Mouse (Mus musculus) lung, adult 18-20 months (tissue): ENCODE results near the gene Cd209g.
A peak's percentile ranks its signal among the peaks of the same experiment; 100 is the strongest.
"Not testable (repeated sequence)": the region's sequence is repeated elsewhere in the genome, so short reads cannot be mapped to it uniquely, and the experiment has no call there.

Source experiments
- DNase-seq, 2 experiments: peaks; one replicate each; pipeline ENCODE4 v3.0.0; 2022; ENCODE audit warnings: mixed read lengths in 2 of 2

The Cd209g gene

DNA sequence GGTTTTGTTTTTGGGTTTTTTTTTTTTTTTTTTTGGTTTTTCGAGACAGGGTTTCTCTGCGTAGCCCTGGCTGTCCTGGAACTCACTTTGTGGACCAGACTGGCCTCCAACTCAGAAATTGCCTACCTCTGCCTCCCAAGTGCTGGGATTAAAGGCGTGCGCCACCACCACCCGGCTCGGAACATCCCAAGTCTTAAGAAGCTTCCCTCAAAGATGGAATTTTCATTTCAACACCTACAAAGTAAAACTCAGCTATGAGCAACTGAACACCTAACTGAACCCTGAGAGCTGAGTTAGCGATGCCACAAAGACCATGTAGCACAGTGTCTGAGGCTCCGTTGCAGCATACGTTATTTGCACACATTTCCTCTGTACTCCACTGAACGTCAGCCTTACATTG is at the start of gene Cd209g:
Gene Cd209g (plus strand): TSS at position 301 of the 400 bp plus-strand sequence.
- DNase-seq, result no peak

DNA sequence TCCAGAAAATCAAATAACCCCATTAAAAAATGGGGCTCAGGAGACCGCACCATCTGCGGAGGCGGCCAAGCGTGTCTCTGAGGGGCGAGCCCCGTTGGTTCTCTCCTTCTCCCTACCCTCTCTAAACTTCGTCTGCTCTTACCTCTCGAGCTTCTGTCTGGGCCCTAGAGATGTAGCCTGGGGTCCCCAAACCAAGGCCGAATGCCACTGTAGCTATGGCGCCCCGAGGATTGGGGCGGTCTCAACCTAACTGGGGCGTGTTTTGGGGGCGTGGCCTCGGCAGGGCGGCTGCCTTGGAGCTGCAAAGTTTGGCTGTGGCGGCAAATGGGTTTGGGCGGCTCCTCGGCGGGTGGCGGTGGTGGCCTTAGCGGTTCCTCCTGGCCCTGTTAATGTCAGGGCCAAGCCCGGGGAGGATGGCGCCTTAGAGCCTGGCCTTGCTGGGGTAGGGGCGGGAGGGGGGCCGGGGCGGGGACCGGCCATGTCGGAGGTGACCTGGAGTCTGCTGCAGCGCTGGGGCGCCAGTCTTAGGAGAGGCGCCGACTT is 46.6 kb upstream of the Cd209g start:
- DNase-seq, result not testable (repeated sequence)

DNA sequence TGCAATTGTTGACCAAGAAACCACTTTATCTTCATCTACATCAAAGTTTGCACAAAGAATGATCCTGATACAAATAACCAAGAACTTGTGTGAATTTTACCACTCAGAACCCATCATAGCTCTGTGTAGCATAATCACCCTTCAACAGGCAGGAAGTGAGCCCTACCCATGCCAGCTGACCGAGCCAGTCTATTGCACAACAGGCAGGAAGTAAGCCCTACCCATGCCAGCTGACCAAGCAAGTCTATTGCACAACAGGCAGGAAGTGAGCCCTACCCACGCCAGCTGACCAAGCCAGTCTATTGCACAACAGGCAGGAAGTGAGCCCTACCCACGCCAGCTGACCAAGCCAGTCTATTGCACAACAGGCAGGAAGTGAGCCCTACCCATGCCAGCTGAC is 45.4 kb upstream of the Cd209g start:
- not testable (repeated sequence) for DNase-seq

DNA sequence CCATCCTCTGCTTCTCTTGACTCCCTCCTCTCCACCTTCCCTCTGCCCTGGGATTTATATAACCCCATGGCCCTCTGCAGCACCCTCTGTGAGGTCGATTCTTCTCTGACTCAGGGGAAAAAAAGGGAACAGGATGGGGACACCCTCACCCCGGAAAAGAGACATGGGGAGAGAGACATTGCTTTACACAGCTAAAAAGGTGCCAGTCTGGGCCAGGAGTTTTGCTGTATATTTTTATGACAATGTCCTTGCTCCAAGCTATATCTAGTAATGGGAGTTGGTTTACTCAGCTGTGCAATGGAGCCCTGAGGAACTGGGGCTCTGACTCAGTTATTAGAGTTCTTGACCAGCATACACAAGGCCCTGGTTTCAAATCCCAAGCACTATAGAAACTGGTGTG is 28.2 kb upstream of the Cd209g start, which contains the start of gene Cd209f:
Gene Cd209f (minus strand): TSS at position 101 of the 400 bp plus-strand sequence.
- DNase-seq, result not testable (repeated sequence)

DNA sequence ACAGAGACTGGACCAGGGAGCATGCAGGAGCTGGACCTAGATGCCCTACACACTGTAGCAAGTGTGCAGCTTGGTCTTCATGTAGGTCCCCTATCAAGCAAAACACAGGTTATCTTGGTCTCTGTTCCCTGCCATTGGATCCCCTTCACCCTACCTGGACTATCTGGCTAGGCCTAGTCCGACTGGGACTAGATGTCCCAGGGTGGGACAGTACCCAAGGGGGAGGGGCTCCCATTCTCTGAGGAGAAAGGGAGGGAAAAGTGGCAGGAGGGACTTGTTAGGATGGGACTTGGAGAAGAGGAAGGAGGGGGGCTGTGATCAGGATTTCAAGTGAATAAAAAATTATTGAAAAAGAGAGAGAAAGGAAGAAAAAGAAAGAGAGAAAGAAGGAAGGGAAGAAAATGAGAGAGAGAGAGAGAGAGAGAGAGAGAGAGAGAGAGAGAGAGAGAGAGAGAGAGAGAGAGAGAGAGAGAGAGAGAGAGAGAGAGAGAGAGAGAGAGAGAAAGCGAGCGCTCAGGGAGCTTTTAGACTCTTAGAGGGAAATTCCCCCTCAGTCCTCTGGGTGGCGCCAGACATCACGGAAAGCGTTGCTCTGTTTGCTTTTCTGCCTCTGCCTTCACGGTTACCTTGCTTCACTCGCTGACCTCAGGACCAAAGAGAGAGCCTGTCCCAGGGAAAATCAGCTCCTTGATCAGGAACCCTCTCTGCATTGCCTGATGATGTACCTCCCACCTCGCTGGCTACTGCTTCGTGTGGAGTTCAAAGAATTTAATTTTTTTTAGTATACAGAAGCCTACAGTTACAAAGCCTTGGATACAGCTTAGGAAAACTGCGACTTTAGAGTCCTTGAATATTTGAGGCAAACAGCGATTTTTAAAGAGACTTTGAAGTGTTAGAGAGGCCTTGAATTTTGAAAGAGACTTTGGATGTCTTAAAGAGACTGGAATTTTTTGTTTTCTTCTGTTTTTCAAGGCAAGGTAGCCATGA is 6.1 kb downstream of the Cd209g start:
- DNase-seq, result peak; percentile 55 to 60

DNA sequence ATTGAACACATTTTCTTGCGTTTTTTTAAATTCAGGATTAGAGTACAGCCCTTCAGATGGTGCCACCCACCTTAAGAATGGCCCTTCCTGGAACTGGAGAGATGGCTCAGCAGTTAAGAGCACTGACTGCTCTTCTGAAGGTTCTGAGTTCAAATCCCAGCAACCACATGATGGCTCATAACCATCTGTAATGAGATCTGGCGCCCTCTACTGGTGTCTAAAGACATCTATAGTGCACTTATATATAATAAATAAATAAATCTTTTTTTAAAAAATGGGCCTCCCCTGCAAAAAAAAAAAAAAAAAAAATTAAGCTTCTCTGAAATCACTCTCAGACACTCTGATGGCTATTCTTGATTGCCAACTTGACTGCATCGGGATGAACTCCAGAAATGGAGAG is 7.8 kb downstream of the Cd209g start:
- no peak for DNase-seq

DNA sequence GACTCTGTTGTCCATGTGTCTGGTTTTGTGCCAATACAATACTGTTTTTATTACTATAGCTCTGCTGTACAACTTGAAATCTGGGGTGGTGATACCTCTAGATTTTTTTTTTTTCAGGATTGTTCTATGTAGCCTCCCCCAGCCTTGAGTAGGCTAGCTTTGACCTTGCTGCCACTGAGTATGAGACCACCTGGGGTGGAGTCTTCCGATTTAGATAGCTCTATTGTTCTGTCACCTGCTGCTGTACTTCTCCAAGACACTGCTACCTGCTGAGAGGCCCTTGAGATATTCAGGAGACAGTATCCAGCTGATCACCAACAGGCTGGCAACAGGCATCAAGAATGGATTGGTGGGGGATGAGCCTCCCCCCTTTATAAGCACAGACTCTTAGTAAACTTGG is 13.4 kb downstream of the Cd209g start:
- DNase-seq, result no peak

DNA sequence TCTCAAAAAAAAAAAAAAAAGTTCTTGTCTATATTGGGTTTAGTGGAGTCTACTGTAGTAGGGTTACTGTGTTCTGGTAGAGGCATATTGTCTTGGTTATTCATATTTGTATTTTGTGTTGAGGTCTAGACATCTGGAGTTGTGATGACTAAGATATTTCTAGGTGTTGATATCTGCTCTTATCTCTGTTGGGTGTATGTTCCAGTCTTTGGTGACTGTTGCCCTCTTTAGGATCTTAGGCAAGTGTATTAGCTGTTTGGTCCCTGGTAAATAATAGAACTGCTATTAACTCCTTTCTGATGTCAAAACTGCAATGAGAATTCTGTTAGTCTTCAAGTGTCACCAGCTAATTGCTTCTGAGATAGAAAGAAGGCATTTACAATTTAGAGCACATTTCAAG is 21.0 kb downstream of the Cd209g start:
- DNase-seq, result no peak

DNA sequence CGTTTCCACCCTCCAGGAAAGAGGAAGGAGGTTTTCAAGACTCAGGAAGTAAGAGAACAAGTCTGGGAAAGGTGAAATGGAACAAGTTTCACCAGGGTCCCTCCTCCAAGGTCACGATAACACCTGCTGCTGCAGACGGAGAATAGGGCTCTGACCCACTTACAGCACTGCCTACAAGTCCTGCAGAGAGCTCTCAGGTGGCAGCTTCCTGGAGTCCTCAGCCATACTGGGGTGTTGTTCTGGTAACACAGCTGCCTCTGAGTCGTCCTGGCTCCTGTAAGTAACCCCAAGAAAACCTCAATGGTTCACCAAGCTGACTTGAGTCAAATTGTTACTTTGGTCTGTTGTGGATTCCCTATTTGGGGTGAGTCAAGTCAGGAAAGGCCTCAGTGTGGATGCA is 28.9 kb downstream of the Cd209g start:
- DNase-seq, result no peak

DNA sequence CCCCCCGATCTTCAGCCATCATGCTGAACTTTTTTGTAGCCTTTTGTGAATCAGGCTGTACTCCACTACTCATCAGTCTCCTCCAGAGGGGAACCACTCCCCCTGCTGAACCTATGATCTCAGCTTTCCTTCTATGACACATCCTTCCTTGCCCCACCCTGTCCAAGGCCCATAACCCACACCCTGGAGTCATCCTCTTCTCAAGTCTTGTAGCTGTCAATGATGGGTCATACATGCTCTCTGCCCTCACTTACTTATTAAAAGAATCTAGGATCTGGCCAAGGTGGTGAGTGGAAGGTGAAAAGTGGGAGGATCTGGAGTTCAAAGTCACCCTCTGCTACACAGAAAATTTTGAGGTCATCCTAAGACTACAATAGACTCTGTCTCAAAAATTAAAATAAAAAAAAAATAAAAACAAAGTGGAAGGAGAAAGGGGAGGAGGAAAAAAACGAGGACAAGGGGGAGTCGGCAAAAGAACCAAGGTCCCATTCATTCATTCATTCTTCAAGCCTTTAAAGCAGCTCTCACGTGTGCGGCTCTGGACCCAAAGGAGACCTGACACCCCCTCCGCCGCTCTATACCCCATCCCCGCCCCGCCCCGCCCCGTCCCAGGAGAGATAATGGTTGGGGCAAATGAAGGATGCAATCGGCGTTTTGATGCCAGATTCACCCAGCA is 31.4 kb downstream of the Cd209g start:
- DNase-seq, result no peak

DNA sequence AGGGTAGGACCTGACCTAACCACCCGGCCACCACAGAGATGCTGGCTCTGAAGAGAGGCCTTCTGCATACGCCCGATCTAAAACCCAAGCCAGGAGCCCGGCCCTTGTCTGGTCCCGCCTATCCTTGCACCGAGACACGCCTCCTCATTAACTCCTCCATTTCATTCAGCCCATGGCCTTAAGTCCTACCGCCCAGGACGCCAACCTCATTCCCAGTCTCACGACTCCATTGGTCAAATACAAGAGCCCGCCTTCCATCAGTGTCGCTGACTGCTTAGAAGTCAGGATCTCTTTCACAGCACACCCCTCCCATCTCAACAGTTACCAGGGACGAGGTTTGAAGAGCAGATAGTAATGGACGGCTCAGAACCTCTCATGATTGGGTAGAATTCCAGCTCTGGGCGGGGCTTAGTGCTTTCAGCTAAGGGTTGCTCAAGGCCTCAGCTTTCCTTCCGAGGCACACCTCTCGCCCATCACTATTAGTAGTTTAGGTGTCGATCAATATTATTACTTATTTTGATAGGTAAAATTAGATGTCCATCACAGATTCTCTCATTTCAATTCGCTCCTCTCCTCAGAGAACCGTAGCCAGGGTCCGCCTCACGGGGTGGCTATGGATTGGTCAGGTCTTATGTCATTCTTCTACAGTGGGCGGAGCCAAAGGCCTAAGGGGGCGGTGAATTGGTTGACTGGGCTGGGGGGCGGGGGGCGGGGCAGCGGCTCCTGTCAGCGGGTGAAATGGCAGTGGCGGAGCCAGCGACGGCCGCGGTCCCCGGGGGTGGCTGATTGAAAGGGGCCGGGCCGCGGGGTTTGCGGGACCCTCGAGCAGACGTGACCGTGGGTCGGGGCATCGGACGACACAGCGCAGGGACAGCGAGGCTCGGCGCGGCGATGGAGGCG is 32.2 kb downstream of the Cd209g start, which contains the start of gene Evi5l:
Gene Evi5l (plus strand): TSS at position 716 of the 900 bp plus-strand sequence.
- DNase-seq, result peak; percentile 100

DNA sequence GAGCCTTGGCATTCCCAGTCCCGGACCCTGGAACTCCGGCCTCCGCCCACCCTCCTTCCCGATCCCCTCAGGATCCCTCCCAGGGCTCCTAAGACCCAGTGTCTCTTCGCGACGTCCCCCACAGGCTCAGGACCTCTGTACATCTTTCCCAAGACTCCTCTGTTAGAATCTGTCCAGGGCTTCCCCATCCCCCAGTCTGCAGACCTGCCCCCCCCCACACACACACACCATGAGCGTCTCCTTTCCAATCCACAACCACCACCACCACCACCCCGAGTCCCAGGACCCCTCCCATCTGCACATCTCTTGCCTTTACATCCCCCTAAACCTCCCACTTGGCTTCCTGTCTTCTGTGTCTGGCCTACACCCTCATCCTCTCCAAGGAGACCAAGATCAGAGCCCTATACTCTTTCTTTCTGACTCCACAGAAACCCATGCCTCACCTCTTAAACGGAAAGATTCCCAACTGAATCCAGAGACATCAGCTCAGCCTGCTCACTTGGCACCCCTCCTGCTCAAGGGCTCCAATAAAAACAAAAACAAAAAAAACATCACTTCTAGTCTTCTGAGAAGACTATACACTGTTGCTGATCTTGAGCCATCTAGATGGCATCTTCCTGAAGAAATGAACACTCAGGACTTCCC is 33.1 kb downstream of the Cd209g start:
- DNase-seq, result no peak

DNA sequence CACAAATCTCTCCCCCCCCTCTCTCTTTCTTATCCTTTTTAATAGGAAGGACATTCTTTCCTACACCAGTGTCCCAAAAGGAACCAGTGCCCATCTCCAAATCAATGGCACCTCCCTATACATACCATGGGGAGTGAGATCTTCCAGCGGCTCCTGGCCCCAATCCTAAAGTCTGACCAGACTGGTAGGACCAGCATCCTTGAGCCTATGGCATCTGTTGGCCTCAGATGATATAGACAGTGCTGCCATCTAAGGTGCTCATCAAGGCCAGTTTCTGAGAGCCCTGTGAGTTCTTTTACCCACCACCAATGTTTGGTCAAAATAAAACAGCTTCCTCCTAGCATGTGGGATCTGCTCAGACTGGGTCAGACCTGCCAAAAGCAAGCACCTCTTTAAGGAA is 34.0 kb downstream of the Cd209g start:
- DNase-seq, result no peak

DNA sequence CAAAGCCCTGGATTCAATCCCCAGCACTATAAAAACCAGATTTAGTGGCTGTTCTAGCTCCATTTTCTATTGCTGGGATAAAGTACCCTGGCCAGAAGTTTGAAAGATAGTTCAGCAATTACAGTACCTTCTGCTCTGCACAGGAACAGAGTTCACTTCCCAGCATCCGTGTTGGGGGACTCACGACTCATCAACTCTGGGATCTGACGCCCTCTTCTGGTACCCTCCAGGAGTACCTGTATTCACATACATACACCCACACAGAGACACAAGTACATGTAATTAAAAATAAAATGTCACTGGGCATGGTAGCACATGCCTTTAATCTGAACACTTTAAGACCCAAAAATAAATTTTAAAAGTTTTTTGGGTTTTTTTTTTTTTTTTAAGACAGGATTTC is 38.6 kb downstream of the Cd209g start:
- no peak for DNase-seq

DNA sequence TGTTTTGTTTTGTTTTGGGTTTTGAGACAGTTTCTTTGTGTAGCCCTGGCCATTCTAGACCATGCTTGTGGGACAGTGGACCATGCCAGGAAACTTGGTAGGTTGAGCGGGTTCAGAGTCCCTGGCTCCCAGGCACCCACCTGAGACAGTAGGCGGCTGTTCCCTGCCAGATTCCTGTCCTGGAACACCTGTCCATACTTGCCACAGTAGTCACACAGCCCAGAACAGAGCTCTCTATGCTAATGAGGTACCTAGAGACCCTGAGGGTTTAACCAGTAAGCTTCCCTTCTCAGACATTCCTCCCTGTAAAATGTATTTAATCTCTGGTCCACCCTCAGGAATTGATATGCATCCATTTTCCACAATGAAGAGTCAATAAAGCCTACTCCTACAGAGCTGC is 40.1 kb downstream of the Cd209g start:
- DNase-seq, result no peak

DNA sequence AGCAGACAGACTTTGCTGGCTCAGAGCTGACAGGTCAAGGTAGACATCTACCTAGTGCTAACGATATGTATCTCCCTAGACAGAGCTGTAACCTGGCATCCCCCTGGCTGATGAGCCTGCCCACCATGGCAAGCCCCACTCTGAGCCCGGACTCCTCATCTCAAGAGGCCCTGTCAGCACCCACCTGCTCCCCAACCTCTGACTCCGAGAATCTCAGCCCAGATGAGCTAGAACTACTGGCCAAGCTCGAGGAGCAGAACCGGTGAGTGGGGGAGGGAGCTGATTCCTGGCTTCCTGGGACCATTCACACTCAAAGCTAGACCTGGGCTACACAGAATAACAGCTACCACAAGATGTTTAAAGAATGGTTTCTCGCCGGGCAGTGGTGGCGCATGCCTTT is 49.5 kb downstream of the Cd209g start:
- no peak for DNase-seq

DNA sequence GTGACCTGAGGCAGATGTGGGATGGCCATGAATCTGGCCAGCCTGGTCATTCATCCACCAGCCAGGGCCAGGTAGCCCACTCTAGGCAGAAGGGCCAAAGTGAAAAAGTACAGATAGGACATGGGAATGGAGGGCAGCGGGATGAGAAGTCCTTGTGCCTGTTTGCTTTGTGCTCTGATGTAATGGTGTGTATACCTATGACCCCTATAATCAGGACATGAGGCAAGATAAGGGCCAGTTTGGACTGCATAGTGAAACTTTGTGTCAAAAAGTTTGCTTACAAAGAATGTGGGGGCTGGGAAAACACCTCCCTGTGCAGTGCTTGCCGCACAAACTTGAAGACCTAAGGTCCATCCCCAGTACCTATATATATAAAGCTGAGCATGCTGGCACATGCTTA is 52.3 kb downstream of the Cd209g start:
- no peak for DNase-seq
